Mouse (Mus musculus) left cerebral cortex, postnatal 36 days (tissue): ENCODE measurements at regions not wholly inside any gene's neighbourhood (a gene's known extent, or its start where the extent isn't known, plus 50 kb on each side); places are given as distances from the start of the nearest gene placed in this dataset.
A peak's percentile ranks its signal among the peaks of the same experiment; 100 is the strongest.

Source experiments
- DNase-seq, 2 experiments: peaks; one replicate each; pipeline ENCODE4 v3.0.0; 2021 to 2022; ENCODE audit warnings: low spot score in 2 of 2, mixed read lengths in 1 of 2
- intact Hi-C: fragments of 180-260 bp; cut with DNase I; formaldehyde crosslinking; loops from one replicate; pipeline ENCODE4 v1.15.1; 2025

DNA sequence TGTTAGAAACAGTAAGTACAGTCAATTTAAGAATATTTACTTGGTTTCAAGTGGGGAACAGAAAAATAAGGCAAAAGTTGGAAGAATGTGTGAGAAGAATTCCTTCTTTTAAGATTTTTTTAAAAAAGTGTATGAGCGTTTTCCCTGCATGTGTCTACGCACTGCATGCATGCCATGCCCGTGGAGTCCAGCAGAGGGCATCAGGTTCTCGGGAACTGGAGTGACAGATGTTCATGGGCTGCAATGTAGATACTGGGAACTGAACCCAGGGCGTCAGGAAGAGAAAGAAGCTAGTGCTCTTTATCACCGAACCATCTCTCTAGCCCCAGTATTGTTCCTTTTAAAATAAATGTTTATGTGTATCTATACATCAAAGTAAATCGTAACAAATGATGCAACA is 150.8 kb upstream of the Meis2 start:
- DNase-seq = no peak
- intact Hi-C loops = no loop called here

DNA sequence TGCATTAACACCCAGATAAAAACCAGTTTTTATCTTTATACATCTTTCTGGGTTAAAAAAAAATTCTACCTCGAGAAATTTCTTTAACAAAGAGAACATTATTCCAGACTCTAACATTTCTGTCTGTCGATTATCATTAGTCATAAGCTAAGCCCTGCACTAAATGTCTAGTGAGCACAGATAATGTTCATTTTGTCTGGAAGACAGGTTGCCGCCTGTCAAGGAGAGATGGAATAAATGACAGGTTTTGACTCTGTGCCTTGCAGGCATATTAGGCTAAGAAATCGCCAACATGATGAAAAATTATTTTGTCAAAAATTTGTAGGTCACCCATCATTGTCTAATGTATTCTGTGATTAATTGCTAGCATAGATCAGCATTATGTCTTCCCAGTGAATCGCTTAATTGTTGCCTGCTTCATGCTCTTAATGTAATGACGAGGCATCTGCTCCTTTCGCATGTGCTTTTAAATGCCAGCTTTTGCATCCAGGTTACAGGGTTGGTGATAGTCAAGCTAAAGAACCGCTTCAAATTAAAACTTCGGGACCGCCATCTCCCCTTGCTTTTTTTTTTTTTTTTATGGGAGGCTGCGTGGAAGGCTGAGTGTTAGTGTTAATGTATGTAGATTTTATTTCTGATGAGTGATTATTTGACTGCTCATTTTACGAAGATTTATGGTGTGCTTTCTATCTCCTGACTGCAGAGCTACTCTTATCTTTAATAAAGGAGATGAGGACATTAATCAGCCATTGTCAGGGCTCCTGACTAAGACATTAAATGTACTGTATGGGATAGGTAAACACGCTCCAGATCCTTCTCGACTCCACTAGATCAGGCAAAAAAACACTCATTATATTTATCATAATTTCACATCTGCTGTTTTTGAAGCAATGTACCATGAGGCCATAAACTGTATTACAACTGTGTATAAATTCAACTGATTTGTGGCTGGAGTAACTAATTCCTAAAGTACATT is 135.9 kb upstream of the Meis2 start:
- no peak for DNase-seq
- intact Hi-C loops = no loop called here

DNA sequence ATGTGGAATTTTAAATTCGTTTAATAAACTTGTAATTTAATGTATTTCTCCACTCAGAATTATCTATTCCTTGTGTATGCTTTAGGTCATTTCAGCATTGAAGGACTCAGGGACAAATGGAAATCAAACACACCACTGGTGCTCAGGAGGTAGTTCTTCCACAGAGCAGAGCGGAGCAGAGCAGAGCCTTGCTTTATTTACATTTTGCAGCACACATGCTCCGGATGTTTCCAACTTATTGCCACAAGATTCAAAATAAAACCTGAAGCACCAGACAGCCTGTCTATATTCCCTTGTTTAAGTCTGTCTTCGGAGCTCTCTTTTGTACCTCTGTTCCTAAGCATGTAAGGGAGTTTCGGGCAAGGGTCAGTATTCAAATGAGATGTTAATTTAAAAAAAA is 135.2 kb upstream of the Meis2 start:
- no peak for DNase-seq
- intact Hi-C loops = no loop called here

GRCm38 (mm10) chr2:116181861-116182260 is 116.2 kb upstream of the Meis2 start:
- DNase-seq = peak; percentile 58 to 69
- intact Hi-C loops = no loop called here

DNA sequence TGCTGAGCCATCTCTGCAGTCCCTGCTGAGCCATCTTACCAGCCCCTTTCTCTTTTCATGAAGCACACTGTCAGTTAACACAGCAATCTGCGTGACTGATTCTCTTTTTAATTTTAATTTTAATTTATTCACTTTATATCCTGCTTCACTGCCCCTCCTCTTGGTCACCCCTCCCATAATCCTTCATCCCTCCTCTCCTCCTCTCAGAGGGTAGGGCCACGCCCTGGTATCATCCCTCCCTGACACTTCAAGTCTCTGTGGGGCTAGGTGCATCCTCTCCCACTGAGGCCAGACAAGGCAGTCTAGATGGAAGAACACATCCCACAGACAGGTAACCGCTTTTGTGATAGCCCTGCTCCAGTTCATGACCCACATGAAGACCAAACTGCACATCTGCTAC is 111.5 kb upstream of the Meis2 start:
- no peak for DNase-seq
- intact Hi-C loops = no loop called here

- intact Hi-C loops = no loop called here
- DNase-seq = no peak
Observed at GRCm38 (mm10) chr2:116165871-116166770, 100.5 kb upstream of the Meis2 start.
